Mouse (Mus musculus) MEL (cell line): ENCODE data around the gene Cacna1f. TPM values are rescaled to one million over a fixed set of nuclear protein-coding genes. Genes with fewer than 3 reads are reported as not detected.

Experiments used
- DNase-seq: peaks from one replicate; pipeline ENCODE4 v3.0.0; 2011; ENCODE audit warnings: low read depth, low spot score
- H3K27ac ChIP-seq: 2 replicates; pipeline ENCODE4 v1.5.1; 2012; ENCODE audit warnings: low read depth, mild to moderate bottlenecking, control low read depth, low read length, moderate library complexity; ENCODE audit not compliant: control insufficient read depth
- H3K27me3 ChIP-seq, 2 experiments: fragments of 150-350 bp in 1 of 2; sonication (generic) in 1 of 2; 2 replicates each; pipeline ENCODE4 v1.6.1; 2012; ENCODE audit warnings: low read length in 2 of 2, mild to moderate bottlenecking in 2 of 2, improper control_type of control experiment in 1 of 2, moderate library complexity in 1 of 2; ENCODE audit not compliant: insufficient read depth in 2 of 2, control insufficient read depth in 1 of 2
- H3K36me3 ChIP-seq, 2 experiments: 2 replicates each; pipeline ENCODE4 v1.6.1; 2012 to 2014; ENCODE audit warnings: low read length in 2 of 2, improper control_type of control experiment in 1 of 2, inconsistent platforms in 1 of 2, mild to moderate bottlenecking in 1 of 2; ENCODE audit not compliant: insufficient read depth in 2 of 2, control insufficient read depth in 1 of 2
- H3K4me1 ChIP-seq, 2 experiments: fragments of 150-350 bp in 1 of 2; sonication (generic) in 1 of 2; 2 replicates each; pipeline ENCODE4 v1.6.1; 2012; ENCODE audit warnings: low read length in 2 of 2, improper control_type of control experiment in 1 of 2, mild to moderate bottlenecking in 1 of 2; ENCODE audit not compliant: insufficient read depth in 2 of 2, control insufficient read depth in 1 of 2
- H3K4me3 ChIP-seq, 2 experiments: fragments of 150-350 bp in 1 of 2; sonication (generic) in 1 of 2; 2 replicates each; pipeline ENCODE4 v1.5.1; 2012; ENCODE audit warnings: low read depth in 2 of 2, low read length in 2 of 2, mild to moderate bottlenecking in 2 of 2, moderate library complexity in 2 of 2, control low read depth in 1 of 2, improper control_type of control experiment in 1 of 2; ENCODE audit not compliant: control insufficient read depth in 1 of 2, insufficient read depth in 1 of 2
- H3K79me2 ChIP-seq: 2 replicates; pipeline ENCODE4 v1.6.1; 2012; ENCODE audit warnings: mild to moderate bottlenecking, low read length, moderate library complexity; ENCODE audit not compliant: control insufficient read depth, poor library complexity, insufficient read depth
- H3K9ac ChIP-seq: 2 replicates; pipeline ENCODE4 v1.6.1; 2012; ENCODE audit warnings: low read depth, mild to moderate bottlenecking, control low read depth, low read length, moderate library complexity; ENCODE audit not compliant: control insufficient read depth, poor library complexity, severe bottlenecking
- H3K9me3 ChIP-seq: fragments of 150-350 bp; sonication (generic); replicated peaks from 2 replicates; pipeline ENCODE4 v1.6.1; 2012; ENCODE audit warnings: mild to moderate bottlenecking, low read length, improper control_type of control experiment, moderate library complexity; ENCODE audit not compliant: insufficient read depth
- CHD1 ChIP-seq: IDR thresholded peaks from 2 replicates; pipeline ENCODE4 v1.6.1; 2012; ENCODE audit warnings: low read depth, mild to moderate bottlenecking, inconsistent platforms, low read length, improper control_type of control experiment
- GATA1 ChIP-seq: IDR thresholded peaks from 2 replicates; pipeline ENCODE4 v1.6.1; 2011; ENCODE audit warnings: low read depth, low read length, improper control_type of control experiment
- HCFC1 ChIP-seq: IDR thresholded peaks from 2 replicates; pipeline ENCODE4 v1.6.1; 2012; ENCODE audit warnings: low read depth, mild to moderate bottlenecking, inconsistent platforms, low read length, improper control_type of control experiment, moderate library complexity
- MAZ ChIP-seq: IDR thresholded peaks from 2 replicates; pipeline ENCODE4 v1.6.1; 2012; ENCODE audit warnings: low read depth, mild to moderate bottlenecking, inconsistent platforms, low read length, improper control_type of control experiment
- MXI1 ChIP-seq: IDR thresholded peaks from 2 replicates; pipeline ENCODE4 v1.6.1; 2011; ENCODE audit warnings: mild to moderate bottlenecking, low read depth, low read length, improper control_type of control experiment
- MYC ChIP-seq: IDR thresholded peaks from 2 replicates; pipeline ENCODE4 v1.6.1; 2011; ENCODE audit warnings: low read depth, mild to moderate bottlenecking, low read length, improper control_type of control experiment, moderate library complexity
- NELFE ChIP-seq: IDR thresholded peaks from 2 replicates; pipeline ENCODE4 v1.6.1; 2011; ENCODE audit warnings: low read depth, low read length, improper control_type of control experiment
- NRF1 ChIP-seq: IDR thresholded peaks from 2 replicates; pipeline ENCODE4 v1.6.1; 2014; ENCODE audit warnings: low read depth, mild to moderate bottlenecking, inconsistent platforms, low read length, improper control_type of control experiment, moderate library complexity; ENCODE audit not compliant: poor library complexity, insufficient read depth, severe bottlenecking
- POLR2A ChIP-seq, 2 experiments: IDR thresholded peaks; 2 replicates each; pipeline ENCODE4 v1.6.1; 2011 to 2012; ENCODE audit warnings: low read length in 2 of 2, mild to moderate bottlenecking in 2 of 2, control low read depth in 1 of 2, improper control_type of control experiment in 1 of 2, low read depth in 1 of 2, moderate library complexity in 1 of 2; ENCODE audit not compliant: control insufficient read depth in 1 of 2, insufficient read depth in 1 of 2, poor library complexity in 1 of 2
- POLR2AphosphoS5 ChIP-seq: IDR thresholded peaks from 2 replicates; pipeline ENCODE4 v1.6.1; 2012; ENCODE audit warnings: low read depth, borderline replicate concordance, mild to moderate bottlenecking, inconsistent platforms, low read length, moderate library complexity, mixed read lengths
- RCOR1 ChIP-seq: IDR thresholded peaks from 2 replicates; pipeline ENCODE4 v1.6.1; 2012; ENCODE audit warnings: low read depth, mild to moderate bottlenecking, inconsistent platforms, low read length, improper control_type of control experiment
- SIN3A ChIP-seq: IDR thresholded peaks from 2 replicates; pipeline ENCODE4 v1.6.1; 2012; ENCODE audit warnings: low read length, improper control_type of control experiment, inconsistent platforms
- SMC3 ChIP-seq: IDR thresholded peaks from 2 replicates; pipeline ENCODE4 v1.6.1; 2011; ENCODE audit warnings: low read depth, low read length, improper control_type of control experiment
- TBP ChIP-seq: IDR thresholded peaks from 2 replicates; pipeline ENCODE4 v1.8.0; 2011; ENCODE audit warnings: low read depth, low read length, improper control_type of control experiment
- TCF12 ChIP-seq: IDR thresholded peaks from 2 replicates; pipeline ENCODE4 v1.6.1; 2014; ENCODE audit warnings: low read depth, mild to moderate bottlenecking, inconsistent platforms, low read length, improper control_type of control experiment, moderate library complexity
- UBTF ChIP-seq: IDR thresholded peaks from 2 replicates; pipeline ENCODE4 v1.6.1; 2012; ENCODE audit warnings: low read depth, mild to moderate bottlenecking, inconsistent platforms, low read length, improper control_type of control experiment, moderate library complexity, borderline replicate concordance; ENCODE audit not compliant: insufficient read depth
- USF1 ChIP-seq: IDR thresholded peaks from 2 replicates; pipeline ENCODE4 v1.6.1; 2014; ENCODE audit warnings: low read depth, mild to moderate bottlenecking, inconsistent platforms, low read length, improper control_type of control experiment, moderate library complexity
- ZNF384 ChIP-seq: IDR thresholded peaks from 2 replicates; pipeline ENCODE4 v1.6.1; 2012; ENCODE audit warnings: low read depth, mild to moderate bottlenecking, inconsistent platforms, low read length, improper control_type of control experiment
- polyA plus RNA-seq, 2 experiments: library from polyadenylated mRNA; stranded (reverse) in 1 of 2; unstranded in 1 of 2; fragments of >175 nt in 1 of 2; fragments of >200 nt in 1 of 2; gene quantifications; 2 replicates each; pipeline versions ENCODE4 v1.2.1 to v1.2.4; 2012; ENCODE audit warnings: low replicate concordance in 2 of 2, low read depth in 1 of 2; ENCODE audit not compliant: insufficient read length in 2 of 2, insufficient read depth in 1 of 2, missing spikeins in 1 of 2
- total RNA-seq: library from RNA; depleted of rRNA; stranded (reverse); fragments of 300-350 nt; gene quantifications from 2 replicates; pipeline ENCODE4 v1.2.3, GENCODE M21; 2012

Gene Cacna1f
- total and polyA plus RNA-seq, 3 experiments: 0.17 TPM; not detected in 2

DNA sequence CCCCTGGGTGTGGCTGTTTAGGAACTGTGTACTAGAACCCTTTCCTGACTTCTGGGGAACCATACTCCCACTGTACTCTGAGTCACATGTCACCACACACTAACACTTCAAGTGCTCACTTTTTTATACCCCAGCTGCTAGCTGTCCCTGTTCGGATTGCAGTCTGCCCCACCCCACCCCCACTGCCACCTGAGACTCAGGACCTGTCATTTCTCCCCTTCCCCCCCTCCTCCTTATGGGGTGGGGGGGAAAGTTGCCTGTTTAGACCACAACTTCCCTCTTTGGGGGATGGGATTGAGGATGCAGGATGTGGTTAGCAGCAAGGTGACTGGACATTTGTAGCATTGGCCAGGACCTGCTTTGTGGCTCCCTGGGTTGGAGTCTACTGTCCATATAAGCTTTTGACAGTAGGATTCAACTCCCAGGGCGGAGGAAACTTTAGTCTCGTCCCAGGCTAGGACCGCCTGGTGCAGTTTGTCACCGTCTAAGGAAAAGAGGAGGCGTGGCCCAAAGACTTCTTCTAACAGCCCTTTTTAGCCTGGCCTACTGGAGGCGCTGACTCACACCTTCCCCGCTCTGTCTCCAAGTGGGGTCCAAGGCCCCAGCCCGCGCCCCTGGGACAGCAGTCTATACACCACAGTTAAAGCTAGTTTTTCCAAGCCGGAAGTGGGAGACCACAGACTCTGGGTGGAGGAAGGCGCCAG, 66.8 kb downstream of the Cacna1f start (continued):
- TF ChIP-seq ZNF384 (peak; percentile 25; the same call in 1 of the 2 replicates), POLR2AphosphoS5 (no peak), UBTF (no peak), SMC3 (no peak)

DNA sequence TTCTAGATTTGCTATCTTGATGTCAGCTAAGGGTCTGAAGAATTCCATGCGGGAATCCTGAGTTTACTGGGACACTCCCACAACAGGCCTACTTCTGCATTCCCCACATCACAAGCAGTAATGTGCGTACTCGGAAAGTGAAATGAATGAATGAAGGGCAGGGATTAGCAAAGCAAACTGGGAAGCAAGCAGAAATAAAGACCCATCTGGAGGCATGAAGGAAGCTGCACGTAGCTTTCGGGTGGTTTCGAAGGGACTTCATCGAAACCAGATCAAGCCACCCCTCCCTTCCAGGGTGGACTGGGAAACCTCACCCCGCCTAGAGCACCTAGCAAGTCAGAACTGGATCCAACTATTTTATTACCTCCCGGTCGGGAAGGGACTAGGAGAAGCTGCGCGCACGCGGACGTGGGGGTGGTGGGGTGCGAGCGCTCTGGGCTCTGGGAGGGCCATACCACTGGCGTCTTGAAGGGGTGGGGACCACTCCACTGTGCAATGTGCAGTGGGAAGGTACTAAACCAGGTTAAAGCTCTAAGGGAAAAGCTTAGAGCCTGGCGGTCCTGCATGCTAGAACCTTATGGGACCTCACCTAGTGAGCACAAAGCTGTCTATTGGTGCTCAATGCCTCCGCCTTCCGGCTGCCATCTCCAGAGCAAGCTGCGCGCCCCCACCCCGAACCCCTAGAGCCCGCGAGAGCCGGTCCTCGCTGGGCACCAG, 67.6 kb downstream of the Cacna1f start:
- peak; percentile 85 for DNase-seq
- Histone ChIP-seq H3K9me3 (no peaks in the 10 kb centered on the region), H3K27ac (peak overlapping the region; percentile 95), H3K27me3 (no peaks in the 10 kb centered on the region), H3K79me2 (peaks cover 5% of the 10 kb centered on the region; the same call in 1 of the 2 replicates), H3K4me1 (peaks cover 11 to 27% of the 10 kb centered on the region in 2 experiments), H3K9ac (peak overlapping the region; percentile 82), H3K4me3 (peak overlapping the region; percentile 67 to 81), H3K36me3 (peaks cover 0 to 25% of the 10 kb centered on the region in 2 experiments; a peak in 2 of 4 replicates)
- no peak for TF ChIP-seq RCOR1
- TF ChIP-seq GATA1: 0 out of 2 replicates have a peak, but pooled peaks have one; percentile 18
- TF ChIP-seq POLR2A (IDR thresholded peaks at IDR 0.05; ENCODE audit: control insufficient read depth in 1 of 2, insufficient read depth in 1 of 2, low read depth in 1 of 2, low read length in 2 of 2, poor library complexity in 1 of 2): peak in 1 of 2 experiments; percentile 65; a peak in 2 of 4 replicates
- peak; percentile 13 for TF ChIP-seq HCFC1
- TF ChIP-seq TCF12: 0 out of 2 replicates have a peak, but pooled peaks have one; percentile 25
- TF ChIP-seq MYC: peak; percentile 49; the same call in 1 of the 2 replicates
- TF ChIP-seq TBP: 0 out of 2 replicates have a peak, but pooled peaks have one; percentile 13
- TF ChIP-seq MXI1: peak; percentile 36; the same call in 1 of the 2 replicates
- TF ChIP-seq NRF1: no peak; the same call in 1 of the 2 replicates
- TF ChIP-seq MAZ: peak; percentile 21; the same call in 1 of the 2 replicates
- TF ChIP-seq SMC3: no peak
- peak; percentile 7; the same call in 1 of the 2 replicates for TF ChIP-seq SIN3A
- TF ChIP-seq CHD1: 0 out of 2 replicates have a peak, but pooled peaks have one; percentile 89
- peak; percentile 39; the same call in 1 of the 2 replicates for TF ChIP-seq NELFE
- no peak for TF ChIP-seq USF1
